Mouse (Mus musculus) midbrain, embryonic 14.5 days (tissue): Measurements from ENCODE around the gene Plac1. TPM values are rescaled to one million over a fixed set of nuclear protein-coding genes. Genes with fewer than 3 reads are reported as not detected.

Experiments
- ATAC-seq: fragments of 200-750 bp; cut with Nextera tagmentation; 2 replicates; pipeline ENCODE4 v1.8.0; 2017; ENCODE audit warnings: moderate number of reproducible peaks, moderate library complexity; ENCODE audit not compliant: low FRiP score, low TSS enrichment
- DNase-seq: peaks from one replicate; pipeline ENCODE4 v3.0.0-alpha.2; 2015
- H3K27ac ChIP-seq: fragments of 300-500 bp; sonication (generic); replicated peaks from 2 replicates; pipeline ENCODE4 v1.5.1; 2014; ENCODE audit warnings: mild to moderate bottlenecking, low read depth, low read length, moderate library complexity
- H3K27me3 ChIP-seq: fragments of 300-500 bp; sonication (generic); 2 replicates; pipeline ENCODE4 v1.6.1; 2014; ENCODE audit warnings: low read length, control low read depth, mixed read lengths; ENCODE audit not compliant: control insufficient read depth, insufficient read depth
- H3K36me3 ChIP-seq: fragments of 300-500 bp; sonication (generic); 2 replicates; pipeline ENCODE4 v1.6.1; 2014; ENCODE audit warnings: low read length, control low read depth; ENCODE audit not compliant: control insufficient read depth, insufficient read depth
- H3K4me1 ChIP-seq: fragments of 300-500 bp; sonication (generic); 2 replicates; pipeline ENCODE4 v1.6.1; 2014; ENCODE audit warnings: mild to moderate bottlenecking, antibody characterized with exemption, low read length, control low read depth; ENCODE audit not compliant: control insufficient read depth, insufficient read depth
- H3K4me2 ChIP-seq: fragments of 300-500 bp; sonication (generic); 2 replicates; pipeline ENCODE4 v1.6.1; 2014; ENCODE audit warnings: mild to moderate bottlenecking, low read length, moderate library complexity
- H3K4me3 ChIP-seq: fragments of 300-500 bp; sonication (generic); replicated peaks from 2 replicates; pipeline ENCODE4 v1.5.1; 2014; ENCODE audit warnings: low read depth, low read length
- H3K9ac ChIP-seq: fragments of 300-500 bp; sonication (generic); replicated peaks from 2 replicates; pipeline ENCODE4 v1.6.1; 2014; ENCODE audit warnings: mild to moderate bottlenecking, low read length, moderate library complexity
- H3K9me3 ChIP-seq: fragments of 300-500 bp; sonication (generic); 2 replicates; pipeline ENCODE4 v1.6.1; 2016; ENCODE audit warnings: low read length, control low read depth, mixed read lengths; ENCODE audit not compliant: control insufficient read depth
- WGBS: fragments of 180-500 bp; shearing (Covaris S2); extraction: QIAGEN DNeasy Blood & Tissue Kit; methylation state at CpG from one replicate; pipeline ENCODE4 v1.1.7; 2014; 5-methylcytosine and 5-hydroxymethylcytosine counted together
- polyA plus RNA-seq: library from polyadenylated mRNA; unstranded; fragments of >200 nt; fragmentation: Nextera tagmentation; extraction: Ambion mirVana; gene quantifications from 2 replicates; pipeline ENCODE4 v1.2.1, GENCODE M21; 2014

The Plac1 gene
- polyA plus RNA-seq, 1 experiment from 2014 or later, result 0.57 TPM

DNA sequence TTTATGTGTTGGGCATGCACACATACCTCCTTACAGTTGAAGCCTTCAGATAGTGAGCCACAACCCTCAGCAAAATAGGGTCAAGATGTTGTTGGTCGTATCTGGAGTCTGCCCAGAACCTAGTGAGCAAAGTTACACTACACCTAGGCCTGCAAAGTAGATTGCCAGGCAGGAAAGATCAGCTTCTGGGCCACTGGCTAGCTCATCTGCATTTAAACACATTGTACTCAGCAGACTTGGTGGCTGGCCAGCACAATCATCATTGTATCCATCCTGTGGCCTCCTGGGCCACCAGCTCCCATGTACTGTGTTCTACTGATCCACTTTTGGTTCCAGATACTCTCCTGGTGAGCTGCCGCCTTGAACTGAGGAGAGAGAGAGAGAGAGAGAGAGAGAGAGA, 102.8 kb downstream of the Plac1 start:
- Histone ChIP-seq H3K4me1 (no peaks in the 10 kb centered on the region), H3K27ac (no peak overlapping the region), H3K27me3 (no peaks in the 10 kb centered on the region), H3K9ac (no peak overlapping the region), H3K4me2 (no peak overlapping the region), H3K9me3 (no peaks in the 10 kb centered on the region), H3K4me3 (no peak overlapping the region), H3K36me3 (no peaks in the 10 kb centered on the region)
- WGBS, result 83% methylated on average over 2 of the region's 2 CpGs
- DNase-seq, result no peak
- no peak for ATAC-seq

GRCm38 (mm10) chrX:53129501-53129900, 110.4 kb downstream of the Plac1 start:
- Histone ChIP-seq H3K4me2 (no peak overlapping the region), H3K27ac (no peak overlapping the region), H3K4me1 (no peaks in the 10 kb centered on the region), H3K4me3 (no peak overlapping the region), H3K36me3 (no peaks in the 10 kb centered on the region), H3K9me3 (no peaks in the 10 kb centered on the region), H3K9ac (no peak overlapping the region), H3K27me3 (no peaks in the 10 kb centered on the region)
- ATAC-seq (no peak), DNase-seq (no peak)
- WGBS, result 78% methylated on average over 2 of the region's 2 CpGs

DNA sequence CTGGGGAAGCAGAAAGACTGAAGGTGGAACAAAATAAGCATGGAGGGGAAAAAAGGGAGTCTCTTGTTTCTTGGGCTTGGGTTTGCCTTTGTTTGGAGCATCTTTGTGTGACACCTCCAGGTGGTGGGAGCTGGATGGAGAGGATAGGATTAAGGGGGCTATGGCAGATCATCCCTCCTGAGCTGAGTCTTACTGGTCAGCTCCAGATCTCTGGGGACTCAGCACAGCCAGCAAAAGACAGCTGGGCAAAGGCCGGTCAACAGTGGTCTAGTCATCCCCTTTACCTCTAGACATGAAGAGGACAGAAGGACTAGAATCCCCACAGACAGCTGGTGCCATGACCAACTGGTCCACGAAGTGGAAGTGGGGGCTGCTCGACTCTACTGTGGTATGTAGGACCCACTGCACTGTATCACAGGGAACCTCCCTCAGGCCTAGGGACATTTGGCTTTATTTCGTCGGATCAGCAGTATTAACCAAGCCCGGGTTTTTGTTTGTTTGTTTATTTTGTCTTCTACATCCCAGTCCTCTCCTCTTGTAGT, 113.3 kb downstream of the Plac1 start:
- Histone ChIP-seq H3K27me3 (no peaks in the 10 kb centered on the region), H3K27ac (no peak overlapping the region), H3K9ac (no peak overlapping the region), H3K36me3 (no peaks in the 10 kb centered on the region), H3K4me1 (no peaks in the 10 kb centered on the region), H3K4me3 (no peak overlapping the region), H3K4me2 (no peak overlapping the region), H3K9me3 (no peaks in the 10 kb centered on the region)
- DNase-seq (no peak), ATAC-seq (no peak)
- WGBS, result 87% methylated on average over 6 of the region's 6 CpGs

DNA sequence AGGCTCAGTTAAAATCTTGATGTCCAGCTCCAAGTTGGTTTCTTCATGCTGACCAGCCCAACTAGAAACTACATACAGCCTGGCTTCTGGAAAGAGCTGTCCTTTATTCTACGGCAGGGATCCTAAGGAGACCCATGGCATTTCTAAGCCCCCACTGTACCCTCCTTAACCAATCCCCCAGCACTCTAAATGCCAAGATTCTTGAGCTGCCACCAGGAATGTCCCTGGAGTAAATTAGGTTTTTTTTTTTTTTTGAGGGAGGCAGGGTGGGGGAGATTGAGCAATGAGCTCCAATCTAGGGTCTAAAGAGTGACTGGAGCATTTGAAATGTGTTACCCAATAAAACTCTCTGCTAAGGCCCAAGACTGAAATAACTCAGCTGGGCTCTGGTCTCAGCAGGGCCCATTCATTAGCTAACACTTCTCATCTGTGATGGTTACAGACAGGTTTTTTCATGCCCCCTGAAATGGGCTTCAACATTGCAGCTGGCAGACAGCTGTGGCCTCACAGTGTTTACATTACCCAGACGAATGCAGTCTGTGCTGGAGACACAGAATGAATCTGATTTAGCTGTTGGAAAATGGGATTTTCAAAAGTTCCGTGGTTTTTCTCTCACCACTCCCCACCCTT, 114.0 kb downstream of the Plac1 start:
- H3K9ac ChIP-seq, result no peak overlapping the region
- no peak overlapping the region for H3K27ac ChIP-seq
- no peaks in the 10 kb centered on the region for H3K27me3 ChIP-seq
- no peaks in the 10 kb centered on the region for H3K4me1 ChIP-seq
- ATAC-seq, result no peak; the same call in 1 of the 2 replicates
- peak; percentile 16 for DNase-seq
- no peak overlapping the region for H3K4me3 ChIP-seq
- no peak overlapping the region for H3K4me2 ChIP-seq
- WGBS, result 33% methylated on average over 3 of the region's 3 CpGs
- no peaks in the 10 kb centered on the region for H3K36me3 ChIP-seq
- H3K9me3 ChIP-seq, result no peaks in the 10 kb centered on the region

DNA sequence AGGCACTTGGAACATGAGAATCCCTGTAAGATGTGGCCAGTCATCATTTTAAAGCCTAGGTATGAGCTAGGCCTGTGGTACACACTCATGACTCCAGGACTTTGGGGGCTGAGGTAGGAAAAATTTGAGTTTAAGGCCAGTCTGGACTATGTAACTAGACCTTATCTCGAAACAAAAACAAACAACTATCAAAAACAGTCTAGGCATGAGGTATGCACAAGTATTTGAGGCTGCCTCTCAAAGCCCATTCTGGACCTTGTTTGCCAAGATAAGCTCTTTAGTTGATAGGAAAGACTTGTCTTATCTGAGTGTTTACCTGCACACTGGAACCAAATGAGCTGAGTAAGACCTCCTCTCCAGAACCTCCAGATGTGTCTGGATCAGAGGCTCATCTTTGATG, 116.3 kb downstream of the Plac1 start:
- H3K4me2 ChIP-seq, result no peak overlapping the region
- H3K36me3 ChIP-seq, result no peaks in the 10 kb centered on the region
- H3K9ac ChIP-seq, result no peak overlapping the region
- H3K4me3 ChIP-seq, result no peak overlapping the region
- H3K9me3 ChIP-seq, result no peaks in the 10 kb centered on the region
- 74% methylated on average over 1 of the region's 1 CpGs for WGBS
- no peak overlapping the region for H3K27ac ChIP-seq
- no peaks in the 10 kb centered on the region for H3K4me1 ChIP-seq
- H3K27me3 ChIP-seq, result no peaks in the 10 kb centered on the region
- no peak for ATAC-seq
- DNase-seq, result no peak

DNA sequence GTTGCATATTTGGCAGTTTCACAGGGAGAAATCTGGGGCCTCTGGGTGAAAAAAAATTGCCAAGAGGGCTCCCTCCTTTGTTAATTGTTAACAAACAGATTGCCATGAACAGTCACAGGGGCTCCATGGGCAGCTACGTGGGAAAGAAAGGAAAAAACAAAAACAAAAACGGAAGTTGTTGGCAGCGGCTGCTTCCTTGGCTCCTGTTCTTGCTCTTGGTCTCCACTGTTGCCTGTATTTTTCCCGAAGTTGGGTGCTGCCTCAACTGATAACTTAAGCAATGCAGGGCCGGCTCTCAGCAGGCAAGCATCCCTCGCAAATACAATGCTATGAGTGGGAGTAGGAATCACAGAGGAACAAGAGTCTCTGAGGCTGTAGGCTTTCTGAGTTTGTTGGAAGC, 121.3 kb downstream of the Plac1 start:
- Histone ChIP-seq H3K27ac (no peak overlapping the region), H3K4me2 (no peak overlapping the region), H3K9me3 (no peaks in the 10 kb centered on the region), H3K27me3 (no peaks in the 10 kb centered on the region), H3K4me3 (no peak overlapping the region), H3K4me1 (no peaks in the 10 kb centered on the region), H3K36me3 (no peaks in the 10 kb centered on the region), H3K9ac (no peak overlapping the region)
- ATAC-seq (no peak), DNase-seq (no peak)
- WGBS, result 81% methylated on average over 6 of the region's 6 CpGs

GRCm38 (mm10) chrX:53118019-53118418, 121.9 kb downstream of the Plac1 start:
- no peak overlapping the region for H3K9ac ChIP-seq
- ATAC-seq (no peak), DNase-seq (no peak)
- H3K9me3 ChIP-seq, result no peaks in the 10 kb centered on the region
- no peak overlapping the region for H3K27ac ChIP-seq
- H3K36me3 ChIP-seq, result no peaks in the 10 kb centered on the region
- H3K4me1 ChIP-seq, result no peaks in the 10 kb centered on the region
- H3K4me2 ChIP-seq, result no peak overlapping the region
- no peaks in the 10 kb centered on the region for H3K27me3 ChIP-seq
- H3K4me3 ChIP-seq, result no peak overlapping the region

DNA sequence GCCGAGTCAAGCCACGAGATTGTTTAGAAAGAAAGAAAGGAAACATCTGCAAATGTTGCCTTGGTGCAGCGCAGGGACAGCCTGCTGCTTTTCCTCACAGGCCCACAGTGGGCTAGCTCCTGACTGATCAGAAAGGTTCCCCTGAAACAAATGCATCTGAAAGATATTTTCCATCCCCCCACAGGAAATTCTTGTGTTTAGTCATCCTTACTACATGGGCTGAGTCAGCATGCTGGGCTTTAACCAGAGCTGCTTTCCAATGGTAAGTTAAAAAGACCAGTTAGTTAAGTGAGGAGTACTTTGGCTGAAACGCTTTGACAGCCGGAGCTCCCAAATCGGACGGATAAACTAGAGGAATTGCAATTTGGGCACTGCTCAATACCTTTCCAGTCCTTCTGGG, 124.9 kb downstream of the Plac1 start:
- Histone ChIP-seq H3K9ac (no peak overlapping the region), H3K27ac (no peak overlapping the region), H3K4me1 (no peaks in the 10 kb centered on the region), H3K4me2 (no peak overlapping the region), H3K9me3 (no peaks in the 10 kb centered on the region), H3K36me3 (no peaks in the 10 kb centered on the region), H3K27me3 (no peaks in the 10 kb centered on the region), H3K4me3 (no peak overlapping the region)
- 73% methylated on average over 7 of the region's 7 CpGs for WGBS
- ATAC-seq, result no peak
- no peak for DNase-seq

DNA sequence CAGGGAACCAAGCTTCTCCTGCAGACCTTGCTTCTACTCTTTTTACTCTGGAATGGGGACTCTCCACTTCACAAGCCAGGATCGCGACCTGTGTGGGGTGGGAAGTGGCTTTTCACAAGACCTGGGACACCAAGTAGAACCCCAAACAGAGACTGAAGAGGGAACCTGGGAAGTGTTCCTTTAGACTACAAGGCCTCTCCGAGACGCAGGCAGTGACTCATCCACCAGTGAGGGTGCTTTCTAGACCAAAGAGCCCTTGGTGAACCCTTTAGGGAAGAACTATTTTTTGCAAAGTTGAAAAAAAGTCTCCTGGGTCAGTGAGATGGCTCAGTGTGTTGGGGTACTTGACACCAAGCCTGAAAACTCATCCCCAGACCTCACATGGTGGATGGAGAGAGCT, 129.8 kb downstream of the Plac1 start:
- Histone ChIP-seq H3K4me3 (no peak overlapping the region), H3K4me1 (no peaks in the 10 kb centered on the region), H3K4me2 (no peak overlapping the region), H3K36me3 (no peaks in the 10 kb centered on the region), H3K9me3 (no peaks in the 10 kb centered on the region), H3K9ac (no peak overlapping the region), H3K27me3 (no peaks in the 10 kb centered on the region), H3K27ac (no peak overlapping the region)
- 93% methylated on average over 4 of the region's 4 CpGs for WGBS
- no peak for ATAC-seq
- no peak for DNase-seq
